Mouse (Mus musculus) hindbrain, embryonic 14.5 days (tissue): ENCODE measurements around the gene Mgmt. TPM values are rescaled to one million over a fixed set of nuclear protein-coding genes. Genes with fewer than 3 reads are reported as not detected.

Experiments
- ATAC-seq: fragments of 200-750 bp; cut with Nextera tagmentation; 2 replicates; pipeline ENCODE4 v1.8.0; 2017; ENCODE audit warnings: moderate number of reproducible peaks, mild to moderate bottlenecking, moderate TSS enrichment, moderate library complexity; ENCODE audit not compliant: low FRiP score
- DNase-seq: peaks from one replicate; pipeline ENCODE4 v3.0.0-alpha.2; 2015; ENCODE audit warnings: low spot score
- H3K27ac ChIP-seq: fragments of 300-500 bp; sonication (generic); 2 replicates; pipeline ENCODE4 v1.5.1; 2014; ENCODE audit warnings: mild to moderate bottlenecking, moderate library complexity
- H3K27me3 ChIP-seq: fragments of 300-500 bp; sonication (generic); 2 replicates; pipeline ENCODE4 v1.6.1; 2014; ENCODE audit warnings: mild to moderate bottlenecking, low read length, mixed read lengths; ENCODE audit not compliant: control insufficient read depth, insufficient read depth
- H3K36me3 ChIP-seq: fragments of 300-500 bp; sonication (generic); replicated peaks from 2 replicates; pipeline ENCODE4 v1.6.1; 2014; ENCODE audit not compliant: control insufficient read depth, insufficient read depth
- H3K4me1 ChIP-seq: fragments of 300-500 bp; sonication (generic); replicated peaks from 2 replicates; pipeline ENCODE4 v1.6.1; 2014; ENCODE audit warnings: antibody characterized with exemption, low read length, mixed read lengths; ENCODE audit not compliant: control insufficient read depth, insufficient read depth
- H3K4me2 ChIP-seq: fragments of 300-500 bp; sonication (generic); replicated peaks from 2 replicates; pipeline ENCODE4 v1.6.1; 2014; ENCODE audit warnings: mild to moderate bottlenecking, moderate library complexity
- H3K4me3 ChIP-seq: fragments of 300-500 bp; sonication (generic); replicated peaks from 2 replicates; pipeline ENCODE4 v1.5.1; 2014; ENCODE audit warnings: mild to moderate bottlenecking, low read length
- H3K9ac ChIP-seq: fragments of 300-500 bp; sonication (generic); 2 replicates; pipeline ENCODE4 v1.6.1; 2014
- H3K9me3 ChIP-seq: fragments of 300-500 bp; sonication (generic); 2 replicates; pipeline ENCODE4 v1.6.1; 2016; ENCODE audit warnings: low read length; ENCODE audit not compliant: control insufficient read depth
- WGBS: fragments of 180-500 bp; shearing (Covaris S2); extraction: QIAGEN DNeasy Blood & Tissue Kit; methylation state at CpG from one replicate; pipeline ENCODE4 v1.1.7; 2014; 5-methylcytosine and 5-hydroxymethylcytosine counted together
- polyA plus RNA-seq: library from polyadenylated mRNA; unstranded; fragments of >200 nt; fragmentation: Nextera tagmentation; extraction: Ambion mirVana; gene quantifications from 2 replicates; pipeline ENCODE4 v1.2.1, GENCODE M21; 2014

Mgmt gene
- polyA plus RNA-seq, 1 experiment from 2014 or later, result 1.8 TPM

- Histone ChIP-seq H3K36me3 (no peaks in the 10 kb centered on the region), H3K27ac (no peak overlapping the region), H3K4me1 (no peaks in the 10 kb centered on the region; the same call in 1 of the 2 replicates), H3K27me3 (no peaks in the 10 kb centered on the region), H3K9ac (no peak overlapping the region), H3K4me3 (no peak overlapping the region), H3K4me2 (no peak overlapping the region), H3K9me3 (no peaks in the 10 kb centered on the region)
- ATAC-seq (no peak), DNase-seq (no peak)
- 63% methylated on average over 18 of the region's 18 CpGs for WGBS
Observed at GRCm38 (mm10) chr7:136924610-136925260, 30.3 kb downstream of the Mgmt start.

- Histone ChIP-seq H3K4me2 (no peak overlapping the region), H3K36me3 (no peaks in the 10 kb centered on the region), H3K27ac (no peak overlapping the region), H3K9me3 (no peaks in the 10 kb centered on the region), H3K27me3 (no peaks in the 10 kb centered on the region), H3K4me3 (no peak overlapping the region), H3K4me1 (no peaks in the 10 kb centered on the region; the same call in 1 of the 2 replicates), H3K9ac (no peak overlapping the region)
- DNase-seq, result no peak
- no peak for ATAC-seq
- WGBS, result 50% methylated on average over 9 of the region's 9 CpGs
Observed at GRCm38 (mm10) chr7:136926178-136926577, 31.8 kb downstream of the Mgmt start.

GRCm38 (mm10) chr7:136930451-136930850, 36.0 kb downstream of the Mgmt start:
- no peak for ATAC-seq
- no peaks in the 10 kb centered on the region for H3K4me1 ChIP-seq
- H3K9ac ChIP-seq, result no peak overlapping the region
- H3K9me3 ChIP-seq, result no peaks in the 10 kb centered on the region
- H3K27ac ChIP-seq, result no peak overlapping the region
- no peaks in the 10 kb centered on the region for H3K27me3 ChIP-seq
- H3K36me3 ChIP-seq, result no peaks in the 10 kb centered on the region
- no peak overlapping the region for H3K4me3 ChIP-seq
- DNase-seq, result no peak
- 80% methylated on average over 3 of the region's 3 CpGs for WGBS
- no peak overlapping the region for H3K4me2 ChIP-seq

DNA sequence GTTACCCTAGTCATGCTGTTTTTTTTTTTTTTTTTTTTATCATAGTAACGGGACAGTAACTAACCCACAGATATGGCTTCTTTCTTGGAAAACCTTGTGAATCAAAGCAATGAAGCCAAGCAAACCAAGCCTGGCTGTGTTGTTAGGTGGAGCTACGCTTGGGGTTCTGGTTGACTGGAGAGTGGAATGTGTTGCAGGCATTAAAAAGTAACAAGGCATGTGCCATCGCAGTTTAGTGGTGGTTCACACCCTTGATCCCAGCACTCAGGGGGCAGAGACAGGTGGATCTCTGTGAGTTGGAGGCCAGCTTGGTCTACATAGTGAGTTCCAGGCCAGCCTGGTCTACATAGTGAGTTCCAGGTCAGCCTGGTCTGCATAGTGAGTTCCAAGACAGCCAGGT, 39.0 kb downstream of the Mgmt start:
- no peaks in the 10 kb centered on the region for H3K27me3 ChIP-seq
- no peak overlapping the region for H3K27ac ChIP-seq
- no peak for ATAC-seq
- H3K4me3 ChIP-seq, result no peak overlapping the region
- no peaks in the 10 kb centered on the region for H3K4me1 ChIP-seq
- H3K36me3 ChIP-seq, result no peaks in the 10 kb centered on the region
- H3K4me2 ChIP-seq, result no peak overlapping the region
- WGBS, result 93% methylated on average over 3 of the region's 3 CpGs
- no peak for DNase-seq
- H3K9me3 ChIP-seq, result no peaks in the 10 kb centered on the region
- no peak overlapping the region for H3K9ac ChIP-seq

DNA sequence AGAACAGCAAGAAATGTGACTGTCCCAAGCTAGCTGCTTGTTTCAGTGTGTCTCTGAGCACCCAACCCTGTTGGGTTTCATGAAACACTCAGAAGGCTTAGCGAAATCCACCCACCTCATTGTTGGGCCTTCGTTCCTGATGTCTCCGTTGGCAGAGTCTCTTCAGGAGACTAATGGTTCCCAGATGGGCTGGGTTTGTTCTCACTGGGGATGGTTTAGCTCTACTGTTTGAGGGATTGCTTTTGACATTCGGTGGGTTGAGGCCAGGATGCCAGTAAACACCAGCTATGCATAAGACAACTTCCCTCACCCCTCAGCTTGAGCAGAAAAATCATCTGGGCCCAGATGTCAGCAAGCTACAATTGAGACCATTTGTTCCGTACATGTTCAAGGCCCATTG, 39.9 kb downstream of the Mgmt start:
- H3K4me1 ChIP-seq, result no peaks in the 10 kb centered on the region
- H3K4me2 ChIP-seq, result no peak overlapping the region
- no peaks in the 10 kb centered on the region for H3K27me3 ChIP-seq
- no peak for DNase-seq
- 87% methylated on average over 5 of the region's 5 CpGs for WGBS
- H3K27ac ChIP-seq, result no peak overlapping the region
- no peak overlapping the region for H3K9ac ChIP-seq
- no peak for ATAC-seq
- H3K9me3 ChIP-seq, result no peaks in the 10 kb centered on the region
- H3K36me3 ChIP-seq, result no peaks in the 10 kb centered on the region
- no peak overlapping the region for H3K4me3 ChIP-seq

GRCm38 (mm10) chr7:136934784-136935183, 40.4 kb downstream of the Mgmt start:
- ATAC-seq (no peak), DNase-seq (no peak)
- no peak overlapping the region for H3K9ac ChIP-seq
- H3K27ac ChIP-seq, result no peak overlapping the region
- no peaks in the 10 kb centered on the region for H3K27me3 ChIP-seq
- H3K4me2 ChIP-seq, result no peak overlapping the region
- no peaks in the 10 kb centered on the region for H3K36me3 ChIP-seq
- H3K9me3 ChIP-seq, result no peaks in the 10 kb centered on the region
- no peaks in the 10 kb centered on the region for H3K4me1 ChIP-seq
- 90% methylated on average over 7 of the region's 7 CpGs for WGBS
- no peak overlapping the region for H3K4me3 ChIP-seq

DNA sequence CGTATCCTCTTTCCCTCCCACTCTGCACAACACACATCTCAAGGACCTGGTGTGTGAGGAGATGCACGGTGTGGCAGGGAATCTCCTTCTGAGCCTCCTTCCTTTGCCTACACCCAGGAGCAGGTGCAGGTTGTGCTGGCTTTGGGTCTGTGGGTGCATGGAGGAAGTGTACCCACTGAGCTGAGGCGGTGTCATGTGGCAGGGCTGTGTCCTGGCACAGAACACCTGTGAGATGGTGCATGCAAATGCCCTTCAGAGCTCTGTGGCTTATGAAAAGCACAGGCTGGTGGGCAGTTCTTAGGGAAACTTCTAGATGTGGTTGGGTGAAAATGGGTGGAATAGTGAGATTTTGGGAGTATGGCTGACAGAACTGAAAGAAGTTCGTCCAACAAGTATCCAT, 44.0 kb downstream of the Mgmt start:
- no peak for ATAC-seq

GRCm38 (mm10) chr7:136942414-136942813, 48.0 kb downstream of the Mgmt start:
- Histone ChIP-seq H3K4me3 (no peak overlapping the region), H3K27me3 (0 out of 2 replicates have a peak, but pooled peaks cover 4% of the 10 kb centered on the region), H3K36me3 (no peaks in the 10 kb centered on the region), H3K4me1 (no peaks in the 10 kb centered on the region), H3K9me3 (no peaks in the 10 kb centered on the region), H3K27ac (no peak overlapping the region), H3K9ac (no peak overlapping the region), H3K4me2 (no peak overlapping the region)
- WGBS, result 93% methylated on average over 2 of the region's 2 CpGs
- ATAC-seq (no peak), DNase-seq (no peak)

More for the DNA sequence above, 44.0 kb downstream of the Mgmt start:
- H3K4me3 ChIP-seq, result no peak overlapping the region
- H3K9me3 ChIP-seq, result no peaks in the 10 kb centered on the region
- DNase-seq, result no peak
- H3K4me1 ChIP-seq, result no peaks in the 10 kb centered on the region
- H3K36me3 ChIP-seq, result no peaks in the 10 kb centered on the region
- H3K4me2 ChIP-seq, result no peak overlapping the region
- 89% methylated on average over 4 of the region's 4 CpGs for WGBS
- H3K27me3 ChIP-seq, result 0 out of 2 replicates have a peak, but pooled peaks cover 4% of the 10 kb centered on the region
- no peak overlapping the region for H3K27ac ChIP-seq
- no peak overlapping the region for H3K9ac ChIP-seq

- Histone ChIP-seq H3K4me2 (no peak overlapping the region), H3K4me3 (no peak overlapping the region), H3K4me1 (no peaks in the 10 kb centered on the region), H3K27me3 (peaks cover 7% of the 10 kb centered on the region; the same call in 1 of the 2 replicates), H3K9ac (no peak overlapping the region), H3K27ac (no peak overlapping the region), H3K9me3 (no peaks in the 10 kb centered on the region), H3K36me3 (no peaks in the 10 kb centered on the region)
- DNase-seq (no peak), ATAC-seq (no peak)
- 80% methylated on average over 5 of the region's 5 CpGs for WGBS
Observed at GRCm38 (mm10) chr7:136943886-136944285, 49.5 kb downstream of the Mgmt start.

- Histone ChIP-seq H3K27ac (no peak overlapping the region), H3K9ac (no peak overlapping the region), H3K4me2 (no peak overlapping the region), H3K4me1 (no peaks in the 10 kb centered on the region), H3K27me3 (peaks cover 7% of the 10 kb centered on the region; the same call in 1 of the 2 replicates), H3K4me3 (no peak overlapping the region), H3K9me3 (no peaks in the 10 kb centered on the region), H3K36me3 (no peaks in the 10 kb centered on the region)
- 73% methylated on average over 10 of the region's 10 CpGs for WGBS
- DNase-seq (no peak), ATAC-seq (no peak)
Observed at GRCm38 (mm10) chr7:136945697-136946096, 51.3 kb downstream of the Mgmt start.
